Mouse (Mus musculus): ENCODE data around the gene Inafm1. TPM values are rescaled to one million over a fixed set of nuclear protein-coding genes. Genes with fewer than 3 reads are reported as not detected.

Inafm1 gene
- total RNA-seq, 2 experiments from 2014 or later: 30.3 to 30.8 TPM

Other genes starting within 250 kb of the Inafm1 start
- 10 to 100 TPM; 14.6 to 16.9 TPM for gene Bicra, start 225.7 kb downstream of the Inafm1 start, total RNA-seq (2021)
- gene Zfp541, start 211.8 kb downstream of the Inafm1 start, total RNA-seq (2021): under 1 TPM; 0.40 to 0.59 TPM
- 100 to 1,000 TPM; 241 to 246 TPM for gene Napa, start 175.2 kb downstream of the Inafm1 start, total RNA-seq (2021)
- gene Kptn, start 153.7 kb downstream of the Inafm1 start, total RNA-seq (2021): 10 to 100 TPM; 41.7 to 47.5 TPM
- gene Slc8a2, start 143.8 kb downstream of the Inafm1 start, total RNA-seq (2021): 100 to 1,000 TPM; 343 to 360 TPM
- gene Meis3, start 98.5 kb downstream of the Inafm1 start, total RNA-seq (2021): 10 to 100 TPM; 37.9 to 40.2 TPM
- 10 to 100 TPM; 10.7 to 11.2 TPM for gene Dhx34, start 51.6 kb downstream of the Inafm1 start, total RNA-seq (2021)
- under 1 TPM; 0.51 to 0.59 TPM for gene C5ar2, start 29.5 kb downstream of the Inafm1 start, total RNA-seq (2021)
- gene C5ar1, start 14.1 kb downstream of the Inafm1 start, total RNA-seq (2021): 1 to 10 TPM in 1 of 2 experiments, under 1 TPM in 1; 0.70 to 1.7 TPM
- 10 to 100 TPM; 85.2 to 87.3 TPM for gene Ccdc9, start 13.2 kb upstream of the Inafm1 start, total RNA-seq (2021)
- 10 to 100 TPM; 22.3 to 23.0 TPM for gene Bbc3, start 34.8 kb upstream of the Inafm1 start, total RNA-seq (2021)
- gene Sae1, start 114.2 kb upstream of the Inafm1 start, total RNA-seq (2021): 100 to 1,000 TPM; 103 to 108 TPM
- 10 to 100 TPM; 55.1 to 55.7 TPM for gene Zc3h4, start 127.3 kb upstream of the Inafm1 start, total RNA-seq (2021)
- 10 to 100 TPM; 90.4 to 90.8 TPM for gene Tmem160, start 179.2 kb upstream of the Inafm1 start, total RNA-seq (2021)
- 10 to 100 TPM; 13.4 to 14.8 TPM for gene Npas1, start 204.1 kb upstream of the Inafm1 start, total RNA-seq (2021)